Mouse (Mus musculus) urinary bladder, postnatal 10 days (tissue): Measurements from ENCODE around the gene Gabrg1.

Source experiments
- DNase-seq: peaks from one replicate; pipeline ENCODE4 v3.0.0; 2022; ENCODE audit warnings: low spot score

Gene Gabrg1

DNA sequence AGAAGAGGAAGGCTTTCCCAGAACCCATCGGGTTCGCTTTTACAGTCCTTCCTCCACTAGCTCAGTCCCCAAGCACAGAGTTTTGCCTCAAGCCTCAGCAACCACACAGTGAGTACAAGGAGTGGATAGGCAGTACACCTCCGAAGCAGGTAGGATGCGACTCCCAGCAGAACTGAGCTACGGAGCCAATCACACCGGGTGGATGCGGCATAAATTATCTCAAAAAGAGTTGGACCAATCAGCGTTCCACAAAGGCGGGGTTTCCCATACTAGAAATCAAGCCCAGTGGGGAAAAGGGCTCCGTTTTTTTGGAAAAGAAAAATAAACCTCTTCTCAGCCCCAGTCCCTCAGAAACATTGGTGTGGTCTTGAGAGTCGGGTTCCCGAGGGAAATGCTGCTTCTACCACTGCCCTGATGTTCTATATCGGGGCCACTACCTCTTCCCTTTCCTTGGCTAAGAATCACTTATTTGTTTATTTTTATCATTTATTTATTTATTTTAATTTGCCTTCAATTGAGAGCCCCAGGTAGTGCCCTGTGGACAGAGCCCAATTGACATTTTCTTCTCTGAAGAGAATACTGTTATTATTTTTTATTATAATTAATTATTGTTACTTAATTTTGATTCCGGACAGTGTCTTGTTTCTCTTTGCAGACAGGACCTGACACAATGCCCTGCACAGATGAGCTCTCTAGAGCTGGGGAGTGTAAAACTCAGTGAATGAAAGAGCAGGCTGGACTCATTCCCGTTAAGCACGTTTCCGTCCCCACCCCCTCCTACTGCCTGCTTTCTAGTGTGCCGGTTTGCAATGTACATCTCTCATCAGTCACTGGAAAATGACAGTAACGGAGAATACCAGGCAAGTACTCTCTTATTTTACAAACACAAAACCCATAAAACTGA is at the start of gene Gabrg1:
Gabrg1 (minus strand) TSS at position 426 of the 904 bp plus-strand sequence.
- DNase-seq: no peak

DNA sequence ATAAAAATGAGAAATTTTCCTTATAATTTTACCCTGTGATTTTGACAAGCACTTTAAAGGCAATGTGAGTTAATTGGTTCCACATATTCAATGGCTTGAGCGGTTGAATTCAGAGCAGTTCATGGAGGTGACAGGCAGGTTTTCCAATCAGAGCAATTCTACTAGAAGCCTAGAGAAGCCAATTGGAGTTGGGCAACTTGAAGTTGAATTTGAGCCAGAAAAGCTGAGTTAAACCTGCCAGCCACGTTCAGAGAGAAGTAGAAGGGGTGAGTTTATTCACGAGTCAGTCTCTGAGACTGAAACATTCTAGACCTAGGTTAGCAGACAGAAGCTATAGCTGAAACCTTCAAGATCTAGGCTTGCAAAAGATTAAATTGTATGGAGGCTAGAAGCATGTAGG is 41.6 kb upstream of the Gabrg1 start:
- DNase-seq: no peak

DNA sequence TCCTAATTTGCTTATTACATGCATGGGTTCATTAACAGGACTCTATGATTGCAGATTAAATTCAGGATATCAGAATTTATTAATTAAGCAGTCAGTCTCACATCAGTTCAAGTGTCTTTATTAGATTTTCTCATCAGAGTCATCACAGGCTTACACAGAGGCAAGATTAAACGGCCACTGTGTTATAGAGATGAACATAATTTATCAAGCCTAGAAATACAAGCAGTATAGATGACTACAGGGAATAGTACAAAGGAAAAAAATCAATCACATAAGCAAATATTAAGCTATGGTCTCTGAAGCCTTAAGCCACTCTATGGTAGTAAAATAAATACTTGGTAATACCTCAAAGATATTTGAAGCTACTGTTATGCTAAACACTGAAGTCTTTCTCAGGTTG is 27.7 kb upstream of the Gabrg1 start:
- no peak for DNase-seq

GRCm38 (mm10) chr5:70843096-70843734 is 798 bp upstream of the Gabrg1 start:
- DNase-seq: no peak

DNA sequence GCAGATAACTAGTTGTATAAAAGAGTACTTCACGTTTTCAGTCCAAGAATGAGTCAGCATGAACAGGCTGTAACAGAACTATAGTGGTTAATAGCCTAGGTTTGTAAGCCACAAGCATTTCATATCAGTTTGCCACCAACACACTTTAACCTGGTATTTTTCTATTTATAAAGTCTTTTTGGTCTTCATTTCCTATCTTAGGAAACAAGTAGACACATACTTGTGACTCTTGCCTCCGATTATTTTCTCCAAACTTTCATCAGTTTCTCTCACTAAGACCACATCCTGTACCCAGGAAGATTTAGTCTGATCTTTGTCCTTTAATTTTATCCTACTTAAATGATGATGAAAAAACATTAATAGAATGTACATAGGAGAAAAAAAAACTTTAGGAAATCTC is 23.7 kb downstream of the Gabrg1 start:
- DNase-seq: no peak

DNA sequence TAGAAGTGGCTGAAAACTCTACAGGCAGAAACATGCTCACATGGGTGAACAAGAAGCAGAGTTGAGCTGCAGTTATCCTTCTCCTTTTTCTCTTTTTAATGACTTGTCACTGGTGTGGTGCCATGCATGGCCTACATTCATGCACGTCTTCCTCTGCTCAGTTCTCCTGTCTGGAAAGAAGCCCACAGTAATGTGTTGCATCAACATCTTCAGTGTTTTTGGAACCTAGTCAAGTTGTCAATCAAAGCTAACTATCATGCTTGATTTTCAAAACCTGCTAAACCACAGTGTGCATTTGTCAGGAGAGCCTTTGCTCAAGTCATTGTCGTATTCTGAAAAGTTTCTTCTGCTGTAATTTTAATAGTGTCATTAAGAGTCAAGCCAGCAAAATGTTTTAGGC is 106.3 kb downstream of the Gabrg1 start:
- DNase-seq: no peak

DNA sequence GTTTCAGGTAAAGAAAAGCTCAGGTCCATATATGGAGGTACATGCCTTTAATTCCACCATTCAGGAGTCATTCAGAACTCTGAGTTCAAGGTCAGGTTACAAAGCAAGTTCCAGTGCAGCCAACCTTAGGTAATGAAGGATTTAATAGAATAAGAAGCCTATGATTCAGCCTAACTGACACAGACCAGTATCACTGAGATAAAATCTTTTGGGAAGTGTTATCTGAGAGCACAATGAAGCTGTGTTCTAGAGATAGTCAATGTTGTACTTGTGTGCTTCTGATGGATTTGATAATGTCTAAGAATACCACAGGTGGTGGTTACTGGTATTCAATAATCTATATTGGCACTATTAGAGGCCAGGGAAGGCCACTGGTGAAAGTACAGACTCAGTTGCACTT is 138.1 kb downstream of the Gabrg1 start:
- DNase-seq: no peak
